Mouse (Mus musculus): ENCODE measurements around the gene Creg1. TPM values are rescaled to one million over a fixed set of nuclear protein-coding genes. Genes with fewer than 3 reads are reported as not detected.

Gene Creg1
- polyA plus RNA-seq, 1 experiment, result 36.9 TPM

DNA sequence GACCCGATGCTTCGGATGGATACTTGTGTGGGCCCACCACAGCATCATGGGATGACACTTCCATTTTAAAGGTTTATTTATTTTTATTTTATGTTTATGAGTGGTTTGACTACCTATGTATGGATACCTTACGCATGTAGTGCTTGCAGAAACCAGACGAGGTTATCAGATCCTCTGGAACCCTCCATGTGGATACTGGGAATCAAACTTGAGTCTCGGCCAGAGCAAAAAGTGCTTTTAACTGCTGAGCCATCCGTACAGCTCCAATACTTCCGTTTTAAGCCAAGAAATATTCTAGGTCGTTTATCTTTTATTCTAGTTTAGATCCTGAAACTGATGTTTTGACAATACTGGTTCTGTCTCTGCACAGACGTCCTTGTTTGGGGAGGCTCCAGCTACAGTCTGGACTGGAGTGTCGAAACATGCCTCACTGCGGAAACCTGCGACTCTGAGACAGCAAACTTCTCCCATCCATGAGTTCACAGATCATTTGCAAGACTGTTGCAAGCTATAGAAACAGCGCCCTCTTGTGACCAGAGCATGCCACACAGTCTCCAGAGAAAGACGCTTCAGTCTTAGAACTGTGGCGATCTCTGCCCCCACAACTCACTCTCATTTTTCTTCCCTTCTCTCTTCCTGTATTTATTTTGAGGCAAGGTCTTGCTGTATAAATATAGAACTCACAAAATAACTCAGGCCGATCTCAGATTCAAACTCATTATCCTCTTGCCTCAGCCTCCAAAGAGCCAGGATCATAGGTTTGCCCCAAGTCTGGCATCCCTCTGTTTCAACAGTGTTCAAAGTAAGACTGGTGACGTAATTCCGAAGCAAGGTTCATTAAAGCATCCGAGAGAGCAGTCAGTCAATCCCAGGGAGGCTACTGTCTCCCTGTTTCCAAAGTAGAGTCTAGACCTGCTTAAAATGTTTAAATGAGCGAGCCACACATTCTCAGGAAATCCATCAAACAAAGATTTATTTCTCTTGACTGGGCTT, 27.4 kb upstream of the Creg1 start:
- no peak overlapping the region for H3K27ac ChIP-seq (ENCODE audit: control insufficient read depth, insufficient read depth, low read depth, low read length)
- no peaks in the 10 kb centered on the region for H3K27me3 ChIP-seq (ENCODE audit: control insufficient read depth, insufficient read depth, low read length)
- H3K36me3 ChIP-seq (ENCODE audit: control insufficient read depth, insufficient read depth, low read length), result no peaks in the 10 kb centered on the region
- peaks cover 6% of the 10 kb centered on the region for H3K4me1 ChIP-seq (ENCODE audit: control insufficient read depth, insufficient read depth, low read length)
- TF ChIP-seq POLR2A (IDR thresholded peaks at IDR 0.05; ENCODE audit: control insufficient read depth, low read depth, low read length), result no peak
- TF ChIP-seq CTCF (IDR thresholded peaks at IDR 0.05; ENCODE audit: control insufficient read depth, insufficient read depth, insufficient replicate concordance, low read depth, low read length), result peak; percentile 80; the same call in 1 of the 2 replicates
- no peak overlapping the region for H3K4me3 ChIP-seq (ENCODE audit: control insufficient read depth, low read depth, low read length)

DNA sequence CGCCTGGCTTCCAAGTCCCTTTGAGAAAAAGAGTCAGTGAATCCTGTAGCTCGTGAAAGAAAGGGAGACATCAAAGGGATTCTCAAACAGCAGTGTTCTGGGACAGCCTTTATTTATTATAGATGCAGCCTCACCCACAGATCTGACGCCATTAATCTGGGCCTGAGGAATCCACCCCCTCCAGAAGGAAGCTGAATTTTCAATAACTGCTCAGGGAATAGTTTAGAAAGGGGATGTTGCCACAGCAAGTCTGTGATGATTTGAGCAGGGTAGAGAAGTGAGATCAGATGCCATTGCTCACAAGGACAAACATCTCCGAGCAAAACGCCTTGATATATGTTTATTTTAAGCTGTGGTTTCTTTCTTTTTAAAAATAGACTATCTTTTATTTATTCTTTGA, 26.1 kb upstream of the Creg1 start:
- H3K36me3 ChIP-seq (ENCODE audit: control insufficient read depth, insufficient read depth, low read length), result no peaks in the 10 kb centered on the region
- no peak for TF ChIP-seq POLR2A (IDR thresholded peaks at IDR 0.05; ENCODE audit: control insufficient read depth, low read depth, low read length)
- no peak for TF ChIP-seq CTCF (IDR thresholded peaks at IDR 0.05; ENCODE audit: control insufficient read depth, insufficient read depth, insufficient replicate concordance, low read depth, low read length)
- H3K27ac ChIP-seq (ENCODE audit: control insufficient read depth, insufficient read depth, low read depth, low read length), result no peak overlapping the region
- no peaks in the 10 kb centered on the region for H3K27me3 ChIP-seq (ENCODE audit: control insufficient read depth, insufficient read depth, low read length)
- no peak overlapping the region for H3K4me3 ChIP-seq (ENCODE audit: control insufficient read depth, low read depth, low read length)
- peaks cover 6% of the 10 kb centered on the region for H3K4me1 ChIP-seq (ENCODE audit: control insufficient read depth, insufficient read depth, low read length)

DNA sequence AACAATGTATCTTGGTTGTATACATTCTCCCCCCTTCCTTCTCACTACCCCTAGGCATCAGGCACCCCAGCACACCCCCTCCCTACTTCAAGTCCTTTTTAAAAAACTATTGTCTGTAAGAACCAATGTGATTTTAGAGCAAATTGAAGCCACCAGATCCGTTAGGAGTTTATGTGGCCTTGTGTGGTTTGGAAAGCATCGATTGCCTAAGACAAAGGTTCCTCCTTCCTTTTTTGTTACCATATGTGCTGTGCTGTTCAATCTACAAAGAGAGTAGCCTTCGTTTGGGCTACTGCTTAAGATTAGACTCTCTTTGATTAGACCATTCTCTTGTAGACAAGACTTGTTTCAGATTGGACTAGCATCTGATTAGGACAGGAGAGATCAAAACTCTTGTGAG, 25.7 kb upstream of the Creg1 start:
- Histone ChIP-seq H3K27me3 (ENCODE audit: control insufficient read depth, insufficient read depth, low read length) (no peaks in the 10 kb centered on the region), H3K4me1 (ENCODE audit: control insufficient read depth, insufficient read depth, low read length) (peaks cover 6% of the 10 kb centered on the region), H3K36me3 (ENCODE audit: control insufficient read depth, insufficient read depth, low read length) (no peaks in the 10 kb centered on the region), H3K4me3 (ENCODE audit: control insufficient read depth, low read depth, low read length) (no peak overlapping the region), H3K27ac (ENCODE audit: control insufficient read depth, insufficient read depth, low read depth, low read length) (no peak overlapping the region)
- TF ChIP-seq CTCF (IDR thresholded peaks at IDR 0.05; ENCODE audit: control insufficient read depth, insufficient read depth, insufficient replicate concordance, low read depth, low read length) (no peak), POLR2A (IDR thresholded peaks at IDR 0.05; ENCODE audit: control insufficient read depth, low read depth, low read length) (no peak)

DNA sequence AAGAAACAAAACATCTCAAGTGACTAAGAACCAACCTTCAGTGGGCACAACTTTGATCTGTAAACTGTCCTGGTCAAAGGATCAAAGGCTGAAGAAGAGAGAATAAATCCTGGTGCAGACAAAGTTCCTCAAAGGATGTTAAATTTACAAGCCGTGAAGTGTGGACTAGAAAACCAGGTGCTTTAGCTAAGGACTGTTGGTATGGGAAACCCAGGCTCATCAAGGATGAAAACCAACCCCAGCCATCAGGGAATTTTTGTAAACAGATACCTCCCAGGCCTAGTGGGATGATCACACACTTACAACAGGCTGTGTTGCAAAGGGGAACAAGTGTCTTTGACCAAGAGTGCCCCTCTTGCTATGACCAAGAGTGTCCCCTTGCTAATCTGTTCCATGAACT, 24.6 kb upstream of the Creg1 start:
- no peaks in the 10 kb centered on the region for H3K36me3 ChIP-seq (ENCODE audit: control insufficient read depth, insufficient read depth, low read length)
- no peaks in the 10 kb centered on the region for H3K27me3 ChIP-seq (ENCODE audit: control insufficient read depth, insufficient read depth, low read length)
- TF ChIP-seq POLR2A (IDR thresholded peaks at IDR 0.05; ENCODE audit: control insufficient read depth, low read depth, low read length) (no peak), CTCF (IDR thresholded peaks at IDR 0.05; ENCODE audit: control insufficient read depth, insufficient read depth, insufficient replicate concordance, low read depth, low read length) (no peak)
- no peak overlapping the region for H3K27ac ChIP-seq (ENCODE audit: control insufficient read depth, insufficient read depth, low read depth, low read length)
- H3K4me1 ChIP-seq (ENCODE audit: control insufficient read depth, insufficient read depth, low read length), result peaks cover 6% of the 10 kb centered on the region
- no peak overlapping the region for H3K4me3 ChIP-seq (ENCODE audit: control insufficient read depth, low read depth, low read length)

DNA sequence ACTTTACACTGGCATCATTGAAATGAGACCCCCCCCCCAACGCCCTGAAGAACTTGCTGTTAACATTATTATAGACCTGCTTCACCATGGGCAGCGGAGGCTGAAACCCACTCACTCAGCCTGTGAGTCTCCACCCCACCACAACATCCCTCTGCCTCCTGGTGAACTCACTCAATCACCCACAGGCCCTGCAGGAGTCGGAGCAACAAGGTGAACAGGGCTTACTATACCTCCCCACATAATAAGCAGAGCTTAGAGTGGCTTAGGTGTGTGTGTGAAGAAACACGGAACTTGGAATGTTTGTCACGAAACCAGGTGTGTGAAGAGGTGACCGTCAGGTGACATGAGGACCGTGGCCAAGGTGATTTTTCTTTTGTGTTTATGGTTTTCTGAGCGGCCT, 21.6 kb upstream of the Creg1 start:
- no peak overlapping the region for H3K27ac ChIP-seq (ENCODE audit: control insufficient read depth, insufficient read depth, low read depth, low read length)
- H3K4me1 ChIP-seq (ENCODE audit: control insufficient read depth, insufficient read depth, low read length), result no peaks in the 10 kb centered on the region
- TF ChIP-seq POLR2A (IDR thresholded peaks at IDR 0.05; ENCODE audit: control insufficient read depth, low read depth, low read length), result no peak
- no peak for TF ChIP-seq CTCF (IDR thresholded peaks at IDR 0.05; ENCODE audit: control insufficient read depth, insufficient read depth, insufficient replicate concordance, low read depth, low read length)
- H3K27me3 ChIP-seq (ENCODE audit: control insufficient read depth, insufficient read depth, low read length), result no peaks in the 10 kb centered on the region
- H3K36me3 ChIP-seq (ENCODE audit: control insufficient read depth, insufficient read depth, low read length), result no peaks in the 10 kb centered on the region
- H3K4me3 ChIP-seq (ENCODE audit: control insufficient read depth, low read depth, low read length), result no peak overlapping the region

DNA sequence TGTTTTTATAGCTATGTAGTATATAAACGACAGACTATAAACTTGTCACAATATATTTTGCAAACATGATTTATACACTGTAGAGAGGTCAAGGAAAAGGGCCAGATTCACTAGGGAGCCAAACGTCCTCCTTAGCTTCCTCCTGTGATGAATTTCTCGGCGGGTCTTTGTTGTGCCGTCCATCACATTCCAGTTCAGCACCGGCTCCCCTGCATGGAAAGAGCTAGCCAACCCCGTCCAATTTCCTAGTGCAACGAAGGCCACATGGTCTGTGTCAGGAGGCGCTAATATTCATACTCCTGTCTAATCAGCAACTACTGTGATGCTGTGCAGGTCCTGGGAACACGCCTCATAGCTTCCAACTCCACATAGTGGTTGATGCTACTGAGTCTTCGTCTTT, 15.5 kb upstream of the Creg1 start:
- Histone ChIP-seq H3K27me3 (ENCODE audit: control insufficient read depth, insufficient read depth, low read length) (no peaks in the 10 kb centered on the region), H3K4me1 (ENCODE audit: control insufficient read depth, insufficient read depth, low read length) (no peaks in the 10 kb centered on the region), H3K27ac (ENCODE audit: control insufficient read depth, insufficient read depth, low read depth, low read length) (no peak overlapping the region), H3K36me3 (ENCODE audit: control insufficient read depth, insufficient read depth, low read length) (no peaks in the 10 kb centered on the region), H3K4me3 (ENCODE audit: control insufficient read depth, low read depth, low read length) (no peak overlapping the region)
- TF ChIP-seq CTCF (IDR thresholded peaks at IDR 0.05; ENCODE audit: control insufficient read depth, insufficient read depth, insufficient replicate concordance, low read depth, low read length) (no peak), POLR2A (IDR thresholded peaks at IDR 0.05; ENCODE audit: control insufficient read depth, low read depth, low read length) (no peak)

DNA sequence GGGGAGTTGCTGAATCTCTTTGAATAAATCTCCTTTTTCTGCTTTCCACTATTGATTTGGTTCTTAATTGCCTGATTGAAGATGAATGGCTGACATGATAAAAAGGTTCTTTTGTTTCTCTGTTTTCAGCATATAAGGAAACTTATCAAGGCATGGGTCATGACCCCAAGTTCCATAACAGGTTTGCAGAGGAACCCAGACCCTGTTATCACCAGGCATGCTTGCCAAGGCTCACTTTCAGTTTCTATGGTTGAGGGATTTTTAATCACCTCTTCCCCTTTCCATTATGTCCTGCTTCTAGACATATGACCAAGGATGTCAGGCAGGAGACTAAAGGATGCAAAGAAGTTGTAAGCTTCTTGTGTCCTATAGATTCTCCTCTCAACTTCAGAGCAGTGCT, 12.4 kb upstream of the Creg1 start:
- Histone ChIP-seq H3K27me3 (ENCODE audit: control insufficient read depth, insufficient read depth, low read length) (no peaks in the 10 kb centered on the region), H3K27ac (ENCODE audit: control insufficient read depth, insufficient read depth, low read depth, low read length) (no peak overlapping the region), H3K36me3 (ENCODE audit: control insufficient read depth, insufficient read depth, low read length) (no peaks in the 10 kb centered on the region), H3K4me3 (ENCODE audit: control insufficient read depth, low read depth, low read length) (no peak overlapping the region), H3K4me1 (ENCODE audit: control insufficient read depth, insufficient read depth, low read length) (no peaks in the 10 kb centered on the region)
- no peak for TF ChIP-seq POLR2A (IDR thresholded peaks at IDR 0.05; ENCODE audit: control insufficient read depth, low read depth, low read length)
- no peak for TF ChIP-seq CTCF (IDR thresholded peaks at IDR 0.05; ENCODE audit: control insufficient read depth, insufficient read depth, insufficient replicate concordance, low read depth, low read length)
